Mouse (Mus musculus) urinary bladder, postnatal 36 days (tissue): Measurements from ENCODE around the gene Manba.

Experiments used
- DNase-seq, 2 experiments: peaks; one replicate each; pipeline ENCODE4 v3.0.0; 2022; ENCODE audit warnings: low spot score in 2 of 2, mixed read lengths in 1 of 2

Manba gene

GRCm38 (mm10) chr3:135581606-135582117 is 96.3 kb downstream of the Manba start:
- DNase-seq = no peak

- no peak for DNase-seq
These were observed 96.8 kb downstream of the Manba start for GRCm38 (mm10) chr3:135582246-135582645.

GRCm38 (mm10) chr3:135585482-135585881 is 100.1 kb downstream of the Manba start:
- DNase-seq = no peak

GRCm38 (mm10) chr3:135586060-135586459 is 100.6 kb downstream of the Manba start:
- DNase-seq = no peak

- no peak for DNase-seq
These were observed 101.1 kb downstream of the Manba start for GRCm38 (mm10) chr3:135586471-135586880.

DNA sequence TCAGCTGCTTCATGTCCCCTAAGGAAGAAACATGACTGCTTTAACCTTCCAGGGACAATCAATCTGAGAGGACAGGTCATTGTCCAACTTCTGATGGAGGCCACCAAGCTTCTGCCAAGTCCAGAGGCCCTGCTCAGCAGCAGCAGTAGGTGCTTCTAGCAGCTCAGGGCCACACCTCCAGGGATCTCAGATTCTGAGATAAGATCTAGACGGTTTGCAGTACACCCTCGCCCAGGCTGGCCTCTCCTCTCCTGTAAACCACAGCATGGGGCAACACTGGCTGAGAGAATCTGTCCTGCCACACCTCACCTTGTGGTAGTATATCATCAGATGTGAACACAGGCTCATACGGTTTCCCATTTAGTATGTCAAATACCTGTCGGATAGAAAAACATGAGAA is 105.1 kb downstream of the Manba start:
- DNase-seq = no peak

GRCm38 (mm10) chr3:135591376-135591775 is 106.0 kb downstream of the Manba start:
- DNase-seq = no peak

DNA sequence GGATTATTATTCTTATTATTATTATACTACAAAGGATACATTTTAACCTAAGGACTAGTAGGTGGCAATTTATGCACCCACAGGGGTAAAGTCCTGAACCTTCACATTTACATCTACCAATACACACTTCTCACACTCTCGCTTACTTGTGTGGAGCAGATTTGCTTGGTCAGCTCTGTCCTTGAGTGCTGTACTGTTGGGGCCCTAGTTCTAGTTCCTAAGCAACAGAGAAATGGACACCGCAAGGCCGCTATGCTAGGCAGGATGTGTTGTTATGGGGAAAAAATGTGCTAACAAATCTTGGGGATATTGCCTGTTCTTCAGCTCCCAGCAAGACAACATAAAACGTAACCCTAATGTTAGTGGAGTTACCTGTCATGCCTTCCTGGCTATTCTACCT is 106.6 kb downstream of the Manba start:
- DNase-seq = no peak

DNA sequence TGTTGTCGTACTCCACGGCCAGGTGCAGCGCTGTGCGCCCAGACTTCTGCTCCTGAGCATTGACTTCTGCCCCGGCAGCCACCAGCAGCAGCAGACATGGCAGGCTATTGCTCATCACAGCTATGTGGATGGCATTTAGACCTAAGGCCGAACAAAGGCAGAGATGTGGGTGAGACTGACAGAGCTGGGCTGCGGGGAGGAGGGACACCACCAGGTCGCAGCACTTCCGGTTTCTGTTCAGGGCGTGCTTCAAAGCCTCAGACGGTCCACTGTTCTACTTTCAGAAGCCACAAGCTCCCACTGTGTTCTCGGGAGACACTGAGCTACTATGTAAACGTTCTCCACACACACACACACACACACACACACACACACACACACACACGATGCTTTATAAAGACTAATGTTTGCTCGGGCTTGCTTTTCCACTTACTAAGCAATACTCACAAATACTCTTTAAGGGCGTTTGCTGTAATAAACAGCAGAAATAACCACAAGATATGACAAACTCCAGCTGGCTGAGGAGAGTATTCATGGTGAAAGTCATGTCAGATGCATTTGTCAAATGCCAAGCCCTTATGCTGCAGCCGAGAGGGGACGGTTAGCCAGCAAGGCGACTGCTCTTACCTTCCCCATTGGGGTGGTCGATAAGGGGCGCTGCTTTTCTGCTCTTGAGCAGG is 109.0 kb downstream of the Manba start:
- DNase-seq = no peak

- DNase-seq = no peak
These were observed 111.6 kb downstream of the Manba start for GRCm38 (mm10) chr3:135597014-135597413.

DNA sequence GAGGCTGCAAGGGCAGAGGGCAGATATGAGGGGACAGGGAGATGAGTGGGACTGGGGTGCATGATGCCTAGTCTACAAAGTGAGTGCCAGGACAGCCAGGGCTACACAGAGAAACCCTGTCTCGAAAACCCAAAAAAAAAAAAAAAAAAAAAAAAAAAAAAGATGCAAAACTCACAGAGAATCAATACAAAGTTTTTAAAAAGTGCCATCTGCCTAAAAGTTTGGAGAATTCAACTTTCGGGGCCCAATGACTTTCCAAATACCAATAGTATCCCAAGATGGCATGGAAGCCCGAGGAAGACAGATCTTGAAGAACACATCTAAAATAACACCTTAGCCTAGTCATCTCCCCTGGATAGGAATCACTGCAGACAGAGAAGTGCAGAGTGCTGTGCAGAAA is 112.9 kb downstream of the Manba start:
- no peak for DNase-seq

DNA sequence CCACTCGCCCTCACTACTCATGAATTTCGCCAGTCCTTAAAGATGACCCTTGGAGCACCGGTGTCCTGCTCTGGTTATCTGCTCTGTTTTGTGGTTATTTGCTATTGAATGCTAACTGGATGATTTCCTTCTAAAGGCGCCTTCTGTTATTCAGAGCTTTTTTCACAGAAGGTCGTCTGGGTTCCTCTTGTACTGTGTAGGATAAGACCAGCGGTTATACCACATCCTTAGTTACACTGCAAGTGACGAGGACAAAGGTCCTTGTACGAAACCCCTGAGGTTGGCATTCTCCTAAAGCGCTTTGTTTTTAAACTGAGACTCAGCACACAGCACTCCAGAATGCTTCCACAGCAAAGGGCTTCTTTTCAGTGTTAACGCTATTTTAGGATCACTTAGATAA is 117.3 kb downstream of the Manba start:
- DNase-seq = no peak

DNA sequence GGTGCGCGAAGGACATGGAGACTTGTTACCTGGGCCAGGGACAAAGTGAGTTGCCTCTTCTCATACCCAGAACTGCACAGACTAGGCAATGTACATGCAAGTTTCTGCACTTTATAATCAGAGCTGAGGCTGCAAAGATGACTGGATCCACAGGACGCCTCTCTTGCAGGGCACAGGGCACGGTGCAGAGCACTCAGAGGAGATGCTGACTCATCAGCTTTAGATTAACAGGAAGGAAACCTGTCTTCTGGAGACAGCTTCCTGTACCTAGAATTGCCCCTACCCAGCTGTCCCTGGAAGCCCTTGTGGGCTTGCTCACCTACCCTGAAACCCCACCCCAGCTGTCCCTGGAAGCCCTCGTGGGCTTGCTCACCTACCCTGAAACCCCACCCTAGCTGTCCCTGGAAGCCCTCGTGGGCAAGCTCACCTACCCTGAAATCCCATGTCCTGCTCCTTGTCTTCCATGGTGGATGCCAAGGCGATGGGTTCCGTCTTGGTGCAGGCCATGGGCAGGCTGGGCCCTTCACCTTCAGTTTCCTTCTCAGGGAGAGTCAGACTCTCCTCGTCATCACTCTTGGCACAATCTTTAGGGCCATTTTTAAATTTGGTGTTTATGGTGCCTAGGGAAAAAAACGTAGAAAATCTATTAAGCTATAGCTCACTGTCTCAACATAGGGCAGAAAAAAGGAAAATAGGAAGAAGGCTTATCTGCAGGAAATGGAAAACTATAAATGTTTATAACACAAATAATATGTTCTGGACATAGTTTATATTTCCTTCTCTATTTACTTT is 119.4 kb downstream of the Manba start:
- no peak for DNase-seq

DNA sequence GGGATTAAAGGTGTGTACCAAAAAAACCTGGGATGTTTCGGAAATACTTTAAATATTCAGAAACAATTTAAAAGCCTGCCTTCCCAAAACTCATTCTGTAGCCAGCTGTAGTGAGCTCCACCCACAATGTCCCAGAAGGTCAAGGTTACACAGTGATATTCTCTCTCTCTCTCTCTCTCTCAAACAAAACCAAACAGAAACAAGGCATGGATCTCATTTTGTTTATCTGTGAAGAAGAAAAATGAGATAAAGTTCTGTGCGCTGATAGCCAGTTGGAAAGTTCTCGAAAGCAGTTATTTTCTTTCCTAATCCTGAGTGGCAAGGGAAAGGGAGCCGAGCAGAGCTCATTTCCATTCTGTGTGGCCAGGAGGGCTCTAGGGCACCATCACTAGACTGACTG is 120.1 kb downstream of the Manba start:
- no peak for DNase-seq

- DNase-seq = no peak
These were observed 121.2 kb downstream of the Manba start for GRCm38 (mm10) chr3:135606592-135606991.

GRCm38 (mm10) chr3:135607021-135607420 is 121.6 kb downstream of the Manba start:
- no peak for DNase-seq

GRCm38 (mm10) chr3:135607660-135608473 is 122.5 kb downstream of the Manba start:
- DNase-seq = no peak

DNA sequence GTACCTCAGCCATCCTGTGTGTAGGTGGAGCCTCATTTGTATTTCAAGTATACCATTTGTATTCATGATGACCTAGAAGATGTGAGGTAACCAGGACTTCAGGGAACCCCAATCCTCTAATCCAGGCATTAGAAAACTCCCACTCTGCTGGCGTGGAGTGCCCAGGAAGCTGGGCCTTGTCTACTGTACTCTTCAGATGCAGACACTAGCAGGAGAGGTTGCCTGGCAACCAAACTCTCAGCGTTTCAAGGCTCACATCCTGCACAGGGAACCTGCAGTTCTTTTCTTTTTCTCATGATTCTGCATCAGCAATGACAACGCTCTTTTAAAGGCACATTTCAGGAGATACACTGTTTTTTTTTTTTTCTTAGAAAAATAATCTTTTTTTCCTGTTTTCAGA is 124.8 kb downstream of the Manba start:
- DNase-seq = no peak

DNA sequence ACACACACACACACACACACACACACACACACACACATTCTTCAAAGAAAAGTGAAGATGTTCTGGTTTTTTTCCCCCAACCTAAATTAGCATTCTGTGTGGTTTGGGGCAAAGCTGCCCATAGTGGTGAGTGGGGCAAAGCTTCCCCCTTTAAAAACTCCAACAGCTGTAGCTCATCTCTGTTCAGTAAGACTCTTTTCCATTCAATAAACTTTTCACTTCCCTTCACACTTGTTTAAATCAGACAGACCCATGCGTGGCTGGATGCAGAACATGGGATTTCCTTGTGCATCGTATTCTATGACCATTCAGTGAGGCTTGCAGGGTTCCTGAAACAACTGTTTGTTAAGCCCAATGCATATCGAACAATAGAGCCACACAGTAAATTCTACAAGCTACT is 129.0 kb downstream of the Manba start:
- no peak for DNase-seq

DNA sequence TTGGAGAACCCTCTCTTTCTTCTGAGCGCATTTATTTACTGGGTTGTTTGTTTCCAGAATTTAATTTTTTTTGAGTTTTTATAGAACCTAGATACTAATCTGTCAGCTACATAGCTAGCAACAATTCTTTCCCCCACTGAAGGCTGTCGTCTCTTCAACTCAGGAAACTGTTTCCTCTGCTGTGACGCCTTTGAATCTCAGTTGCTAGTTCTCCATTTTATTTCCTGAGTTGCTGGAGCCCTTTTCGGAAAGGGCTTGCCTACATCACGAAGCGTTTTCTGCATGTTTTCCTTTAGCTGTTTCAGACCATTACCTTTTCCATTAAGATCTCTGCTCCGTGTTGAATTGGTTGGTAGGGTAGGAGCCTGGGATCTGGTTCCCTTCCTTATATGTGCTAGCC is 131.3 kb downstream of the Manba start:
- DNase-seq = no peak
